Mouse (Mus musculus): Measurements from ENCODE around the gene Vmn1r130.
"Not testable (repeated sequence)": the region's sequence is repeated elsewhere in the genome, so short reads cannot be mapped to it uniquely, and the experiment has no call there.

Gene Vmn1r130

DNA sequence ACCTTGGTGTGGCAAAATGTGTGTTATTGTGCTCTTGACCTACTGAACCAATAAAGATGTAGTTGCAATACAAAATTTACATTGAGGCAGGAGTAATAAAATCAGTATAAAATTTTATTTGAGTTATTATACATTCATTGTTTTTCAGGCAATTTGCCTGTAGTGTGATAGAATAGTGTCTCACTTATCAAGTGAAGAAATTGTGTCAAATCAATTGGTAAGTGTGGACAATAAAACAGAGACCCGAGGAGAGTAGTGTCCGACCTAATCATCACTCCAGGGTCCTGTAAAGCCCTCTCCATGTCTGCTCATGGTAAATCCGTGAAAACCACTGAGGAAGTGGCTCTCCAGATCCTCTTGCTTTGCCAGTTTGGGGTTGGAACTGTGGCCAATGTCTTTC lies at the start of gene Vmn1r130:
Vmn1r130 (plus strand) TSS at position 301 of the 400 bp plus-strand sequence.
- not testable (repeated sequence) for DNase-seq (ENCODE audit: low read depth, low spot score)

DNA sequence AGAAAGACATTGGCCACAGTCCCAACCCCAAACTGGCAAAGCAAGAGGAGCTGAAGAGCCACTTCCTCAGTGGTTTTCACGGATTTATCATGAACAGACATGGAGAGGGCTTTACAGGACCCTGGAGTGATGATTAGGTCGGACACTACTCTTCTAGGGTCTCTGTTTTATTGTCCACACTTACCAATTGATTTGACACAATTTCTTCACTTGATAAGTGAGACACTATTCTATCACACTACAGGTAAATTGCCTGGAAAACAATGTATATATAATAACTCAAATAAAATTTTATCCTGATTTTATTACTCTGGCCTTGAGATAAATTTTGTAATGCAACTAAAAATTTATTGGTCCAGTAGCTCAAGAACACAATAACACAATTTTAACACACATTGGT lies 34.4 kb downstream of the Vmn1r130 start, which contains the start of gene Vmn1r131:
Vmn1r131 (minus strand) TSS at position 101 of the 400 bp plus-strand sequence.
- not testable (repeated sequence) for DNase-seq (ENCODE audit: low read depth, low spot score)
